Mouse (Mus musculus) left cerebral cortex, adult 11 months (tissue): Measurements from ENCODE around the gene Amacr.
"Not testable (repeated sequence)": the region's sequence is repeated elsewhere in the genome, so short reads cannot be mapped to it uniquely, and the experiment has no call there.

Experiments
- DNase-seq: peaks from one replicate; pipeline ENCODE4 v3.0.0; 2022; ENCODE audit warnings: low spot score

The Amacr gene

GRCm38 (mm10) chr15:10981377-10982063 lies at the start of gene Amacr:
TSS of gene Amacr (plus strand) at chr15:10981756.
- DNase-seq = peak; percentile 87

- no peak for DNase-seq
These were observed 47.6 kb upstream of the Amacr start for GRCm38 (mm10) chr15:10933930-10934329.

- DNase-seq = no peak
These were observed 41.1 kb upstream of the Amacr start for GRCm38 (mm10) chr15:10940148-10941108.

- no peak for DNase-seq
These were observed 39.7 kb upstream of the Amacr start for GRCm38 (mm10) chr15:10941901-10942300.

GRCm38 (mm10) chr15:10947852-10948251 lies 33.7 kb upstream of the Amacr start:
- no peak for DNase-seq

GRCm38 (mm10) chr15:10951951-10952759 lies 29.4 kb upstream of the Amacr start, which contains the start of gene C1qtnf3:
TSS of gene C1qtnf3 (plus strand) at chr15:10952332.
- no peak for DNase-seq

- DNase-seq = no peak
These were observed 28.7 kb upstream of the Amacr start for GRCm38 (mm10) chr15:10952760-10953305.

GRCm38 (mm10) chr15:10953465-10953864 lies 28.1 kb upstream of the Amacr start:
- no peak for DNase-seq

- DNase-seq = no peak
These were observed 27.1 kb upstream of the Amacr start for GRCm38 (mm10) chr15:10954381-10955016.

GRCm38 (mm10) chr15:10955156-10955555 lies 26.4 kb upstream of the Amacr start:
- no peak for DNase-seq

GRCm38 (mm10) chr15:10956706-10957105 lies 24.9 kb upstream of the Amacr start:
- no peak for DNase-seq

GRCm38 (mm10) chr15:10959277-10960026 lies 22.1 kb upstream of the Amacr start:
- no peak for DNase-seq

GRCm38 (mm10) chr15:10960267-10960666 lies 21.3 kb upstream of the Amacr start:
- no peak for DNase-seq

- no peak for DNase-seq
These were observed 19.0 kb upstream of the Amacr start for GRCm38 (mm10) chr15:10962601-10963000.

GRCm38 (mm10) chr15:10969439-10969838 lies 12.1 kb upstream of the Amacr start:
- DNase-seq = no peak

- no peak for DNase-seq
These were observed 10.8 kb upstream of the Amacr start for GRCm38 (mm10) chr15:10970777-10971176.

GRCm38 (mm10) chr15:10977151-10977550 lies 4.4 kb upstream of the Amacr start:
- DNase-seq = no peak

GRCm38 (mm10) chr15:10980712-10981111 lies 844 bp upstream of the Amacr start:
- no peak for DNase-seq

GRCm38 (mm10) chr15:10982064-10982435 lies 494 bp downstream of the Amacr start:
- no peak for DNase-seq

- no peak for DNase-seq
These were observed 4.2 kb downstream of the Amacr start for GRCm38 (mm10) chr15:10985756-10986155.

GRCm38 (mm10) chr15:10986477-10986876 lies 4.9 kb downstream of the Amacr start:
- not testable (repeated sequence) for DNase-seq
